Mouse (Mus musculus) MEL (cell line): ENCODE data around the gene Fem1a.
A peak's percentile ranks its signal among the peaks of the same experiment; 100 is the strongest.

ENCODE experiments used
- BHLHE40 ChIP-seq: IDR thresholded peaks from 2 replicates; pipeline ENCODE4 v1.6.1; 2012; ENCODE audit warnings: low read depth, mild to moderate bottlenecking, inconsistent platforms, low read length, improper control_type of control experiment, borderline replicate concordance
- CHD2 ChIP-seq: IDR thresholded peaks from 2 replicates; pipeline ENCODE4 v1.6.1; 2011; ENCODE audit warnings: low read length, improper control_type of control experiment
- CTCF ChIP-seq, 3 experiments: IDR thresholded peaks in 2 of 3; conservative IDR thresholded peaks in 1 of 3; 2 replicates each; pipeline ENCODE4 v1.5.1; 2011 to 2012; ENCODE audit warnings: low read length in 3 of 3, low read depth in 2 of 3, mild to moderate bottlenecking in 2 of 3, improper control_type of control experiment in 1 of 3, inconsistent platforms in 1 of 3, mixed read lengths in 1 of 3, moderate library complexity in 1 of 3; ENCODE audit not compliant: control insufficient read depth in 1 of 3, insufficient read depth in 1 of 3, poor library complexity in 1 of 3, severe bottlenecking in 1 of 3
- GATA1 ChIP-seq: IDR thresholded peaks from 2 replicates; pipeline ENCODE4 v1.6.1; 2011; ENCODE audit warnings: low read depth, low read length, improper control_type of control experiment
- HCFC1 ChIP-seq: IDR thresholded peaks from 2 replicates; pipeline ENCODE4 v1.6.1; 2012; ENCODE audit warnings: low read depth, mild to moderate bottlenecking, inconsistent platforms, low read length, improper control_type of control experiment, moderate library complexity
- MXI1 ChIP-seq: IDR thresholded peaks from 2 replicates; pipeline ENCODE4 v1.6.1; 2011; ENCODE audit warnings: mild to moderate bottlenecking, low read depth, low read length, improper control_type of control experiment
- POLR2A ChIP-seq, 2 experiments: IDR thresholded peaks; 2 replicates each; pipeline ENCODE4 v1.6.1; 2011 to 2012; ENCODE audit warnings: low read length in 2 of 2, mild to moderate bottlenecking in 2 of 2, control low read depth in 1 of 2, improper control_type of control experiment in 1 of 2, low read depth in 1 of 2, moderate library complexity in 1 of 2; ENCODE audit not compliant: control insufficient read depth in 1 of 2, insufficient read depth in 1 of 2, poor library complexity in 1 of 2

DNA sequence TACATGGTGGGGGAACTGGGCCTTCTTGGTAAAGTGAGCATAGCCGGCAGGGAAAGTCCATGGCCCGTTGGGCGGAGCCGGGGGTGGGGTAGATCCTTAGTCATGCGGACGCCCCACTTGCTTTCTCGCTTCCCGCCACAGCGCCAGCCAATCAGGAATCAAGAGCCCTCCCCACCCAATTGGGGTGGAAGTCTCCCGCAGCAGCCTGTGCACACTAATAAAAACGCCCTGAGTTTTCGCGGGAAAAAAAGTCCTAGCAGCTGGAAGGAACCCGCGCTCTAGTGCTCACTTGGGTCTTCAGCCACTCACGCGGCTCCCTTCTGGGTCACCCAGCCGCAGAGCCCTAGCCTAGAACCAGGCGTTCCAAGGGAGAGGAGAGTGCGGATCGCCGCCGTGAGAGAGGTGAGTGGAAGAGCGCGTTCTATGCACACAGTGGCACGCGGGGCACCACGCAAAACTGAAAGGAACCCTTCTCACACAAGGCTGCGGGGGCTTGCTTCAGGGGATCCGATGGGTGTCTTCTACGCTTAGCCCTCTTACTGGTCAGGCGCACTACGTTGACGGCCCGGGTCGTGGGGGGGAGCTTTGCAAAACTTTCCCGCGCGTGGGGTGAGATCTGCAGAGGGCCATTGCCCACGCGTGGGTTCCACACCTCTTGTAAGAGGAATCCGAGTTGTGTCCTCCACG lies 46.7 kb downstream of the Fem1a start, which contains the start of gene Uhrf1:
- TF ChIP-seq HCFC1: peak; percentile 64; the same call in 1 of the 2 replicates
- TF ChIP-seq POLR2A (IDR thresholded peaks at IDR 0.05; ENCODE audit: control insufficient read depth in 1 of 2, insufficient read depth in 1 of 2, low read depth in 1 of 2, low read length in 2 of 2, poor library complexity in 1 of 2): peak; percentile 43 to 73; a peak in 3 of 4 replicates
- no peak for TF ChIP-seq CTCF (IDR thresholded peaks at IDR 0.05 in 2 of 3, conservative IDR thresholded peaks at IDR 0.05 in 1 of 3; ENCODE audit: control insufficient read depth in 1 of 3, insufficient read depth in 1 of 3, low read depth in 2 of 3, low read length in 3 of 3, poor library complexity in 1 of 3, severe bottlenecking in 1 of 3)
- TF ChIP-seq CHD2: no peak
- TF ChIP-seq MXI1: peak; percentile 88
- no peak for TF ChIP-seq GATA1
- no peak for TF ChIP-seq BHLHE40
